Mouse (Mus musculus): ENCODE measurements around the gene Gm39566. TPM values are rescaled to one million over a fixed set of nuclear protein-coding genes. Genes with fewer than 3 reads are reported as not detected.
A peak's percentile ranks its signal among the peaks of the same experiment; 100 is the strongest.

Gene Gm39566
- total RNA-seq, 2 experiments from 2014 or later, result not detected

- intact Hi-C loops (cut with DNase I), result no loop called here
- DNase-seq (ENCODE audit: low spot score in 2 of 2), result no peak
Observed at GRCm38 (mm10) chr11:69801379-69801977, 13.6 kb downstream of the Gm39566 start, which contains the start of gene Fgf11. Fgf11 (minus strand) TSS chr11:69801857.

- intact Hi-C loops (cut with DNase I), result no loop called here
- no peak for DNase-seq (ENCODE audit: low spot score in 2 of 2)
Observed at GRCm38 (mm10) chr11:69800392-69801197, 14.5 kb downstream of the Gm39566 start.

DNA sequence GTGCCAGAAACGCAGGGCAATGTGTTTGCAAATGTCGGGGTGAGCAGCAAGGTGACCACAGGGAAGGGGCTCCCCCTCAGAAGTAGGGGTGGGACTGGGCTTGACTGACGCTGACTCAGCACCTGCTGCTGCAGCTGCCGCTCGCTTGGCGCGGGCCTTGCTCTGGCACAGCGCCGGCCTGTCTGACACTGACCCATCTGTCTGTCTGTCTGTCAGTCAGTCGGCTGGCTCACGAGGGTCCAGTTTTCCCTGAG lies 15.0 kb downstream of the Gm39566 start:
- intact Hi-C loops (cut with DNase I), result no loop called here
- DNase-seq (ENCODE audit: low spot score in 2 of 2), result no peak

- no peak for DNase-seq (ENCODE audit: low spot score in 2 of 2)
- intact Hi-C loops (cut with DNase I), result no loop called here
Observed at GRCm38 (mm10) chr11:69799394-69800137, 15.5 kb downstream of the Gm39566 start.

- DNase-seq (ENCODE audit: low spot score in 2 of 2), result no peak
- intact Hi-C loops (cut with DNase I), result no loop called here
Observed at GRCm38 (mm10) chr11:69797924-69798323, 17.2 kb downstream of the Gm39566 start.

DNA sequence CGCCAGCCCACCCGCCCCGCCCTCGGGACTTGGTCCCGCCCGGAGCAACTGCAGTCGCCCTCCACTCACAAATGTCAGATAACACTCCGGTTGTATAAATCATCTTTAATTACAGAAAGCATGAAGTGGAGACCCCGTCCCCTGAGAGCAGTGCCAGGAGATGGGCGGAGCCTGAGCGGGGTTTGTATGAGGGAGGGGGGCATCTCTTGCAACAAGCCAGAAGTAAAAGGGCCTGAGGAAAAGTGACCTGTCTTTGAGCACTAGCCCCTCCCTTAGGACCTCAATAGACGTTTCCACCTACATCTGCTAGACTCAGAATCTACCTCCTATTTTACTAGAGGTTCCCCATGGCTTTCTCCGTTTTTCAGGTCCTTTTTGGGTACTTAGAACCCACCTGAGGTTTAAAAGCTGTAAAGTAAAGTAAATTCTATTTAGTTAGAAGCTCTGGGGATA lies 19.1 kb downstream of the Gm39566 start:
- no peak for DNase-seq (ENCODE audit: low spot score in 2 of 2)
- intact Hi-C loops (cut with DNase I), result no loop called here

GRCm38 (mm10) chr11:69795168-69795982 lies 19.7 kb downstream of the Gm39566 start, which contains the start of gene Chrnb1:
Chrnb1 (minus strand) TSS chr11:69795943.
- intact Hi-C loops (cut with DNase I), result no loop called here

DNA sequence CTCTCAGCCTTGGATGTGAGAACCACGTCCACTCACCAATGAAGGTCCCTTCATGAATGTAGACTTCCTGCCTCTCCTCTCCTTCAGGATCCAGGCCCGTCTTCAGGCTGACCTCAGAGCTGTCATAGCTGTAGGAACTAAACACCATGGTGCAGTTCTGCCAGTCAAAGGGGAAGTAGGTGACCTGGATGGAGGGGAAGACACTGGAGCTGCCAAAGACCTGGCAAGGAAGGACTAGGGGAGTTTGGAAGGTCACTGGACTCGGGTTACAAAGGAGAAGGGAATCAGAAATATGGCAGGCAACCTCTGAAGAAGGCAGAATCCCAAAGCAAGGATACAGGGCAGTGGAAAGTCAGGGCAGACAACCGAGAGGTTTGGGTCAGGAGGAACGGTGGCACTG lies 21.7 kb downstream of the Gm39566 start:
- DNase-seq (ENCODE audit: low spot score in 2 of 2), result no peak
- intact Hi-C loops (cut with DNase I), result no loop called here

More at GRCm38 (mm10) chr11:69795168-69795982, 19.7 kb downstream of the Gm39566 start, which contains the start of gene Chrnb1:
- DNase-seq (ENCODE audit: low spot score in 2 of 2), result peak; percentile 91 to 96

DNA sequence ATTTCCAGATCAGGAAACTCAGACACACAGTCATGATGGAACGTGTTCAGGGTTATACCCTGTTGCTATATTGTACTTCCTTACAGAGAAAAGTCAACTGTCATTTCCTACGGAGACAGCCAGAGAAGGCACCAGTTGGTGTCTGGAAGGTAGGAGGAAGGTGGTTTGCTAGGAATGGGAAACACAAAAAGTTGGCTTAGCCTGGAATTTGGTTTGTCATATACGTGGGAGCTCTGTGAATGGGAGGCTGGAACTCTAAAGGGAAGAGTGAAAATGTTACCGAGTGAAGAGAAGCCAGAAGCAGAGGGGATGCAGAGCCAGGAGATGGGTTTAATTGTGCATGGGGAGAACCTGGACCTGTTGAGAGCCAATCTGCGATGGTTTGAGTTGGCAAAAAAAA lies 23.7 kb downstream of the Gm39566 start:
- peak in 1 of 2 experiments; percentile 71 for DNase-seq (ENCODE audit: low spot score in 2 of 2)
- intact Hi-C loops (cut with DNase I), result loop anchor here (2.0 kb wide), 1 partner anchor 23 kb away; no protein-coding TSS in a partner anchor

DNA sequence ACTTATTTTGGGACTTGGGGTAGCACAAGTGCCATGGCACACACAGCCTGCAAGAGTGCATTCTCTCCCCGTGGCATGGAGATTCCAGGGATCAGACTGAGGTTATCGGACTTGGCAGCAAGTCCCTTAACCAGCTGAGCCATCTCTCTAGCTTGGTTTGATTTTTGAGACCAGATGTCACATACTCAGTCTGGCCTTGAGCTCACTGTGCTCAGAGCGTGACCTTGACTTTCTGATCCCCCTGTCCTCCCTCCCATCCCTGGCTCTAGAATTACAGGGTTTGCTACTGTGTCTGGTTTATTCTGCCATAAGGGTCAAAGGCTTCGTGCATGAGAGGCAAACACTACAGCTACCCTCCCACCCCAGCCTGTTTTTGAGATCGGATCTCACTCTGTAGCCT lies 25.7 kb downstream of the Gm39566 start:
- intact Hi-C loops (cut with DNase I), result no loop called here
- DNase-seq (ENCODE audit: low spot score in 2 of 2), result no peak

DNA sequence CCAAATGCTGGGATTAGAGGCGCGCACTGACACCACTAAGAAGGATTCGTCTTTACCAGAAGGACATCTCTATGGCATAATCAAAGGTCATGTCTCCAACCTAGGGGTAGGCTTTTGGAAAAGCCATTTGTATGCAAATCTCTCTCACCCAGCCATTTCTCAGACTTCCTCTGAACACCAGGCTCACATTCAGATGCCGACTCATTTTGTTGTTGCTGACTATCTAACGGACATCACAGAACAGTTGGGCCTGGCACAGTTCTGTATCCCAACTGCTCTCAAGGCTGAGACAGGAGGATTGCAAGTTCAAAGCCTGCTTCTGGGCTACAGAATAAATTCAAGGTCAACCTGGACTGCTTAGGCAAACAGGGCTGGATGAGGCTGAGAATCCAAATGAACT lies 27.8 kb downstream of the Gm39566 start:
- DNase-seq (ENCODE audit: low spot score in 2 of 2), result no peak
- intact Hi-C loops (cut with DNase I), result no loop called here

DNA sequence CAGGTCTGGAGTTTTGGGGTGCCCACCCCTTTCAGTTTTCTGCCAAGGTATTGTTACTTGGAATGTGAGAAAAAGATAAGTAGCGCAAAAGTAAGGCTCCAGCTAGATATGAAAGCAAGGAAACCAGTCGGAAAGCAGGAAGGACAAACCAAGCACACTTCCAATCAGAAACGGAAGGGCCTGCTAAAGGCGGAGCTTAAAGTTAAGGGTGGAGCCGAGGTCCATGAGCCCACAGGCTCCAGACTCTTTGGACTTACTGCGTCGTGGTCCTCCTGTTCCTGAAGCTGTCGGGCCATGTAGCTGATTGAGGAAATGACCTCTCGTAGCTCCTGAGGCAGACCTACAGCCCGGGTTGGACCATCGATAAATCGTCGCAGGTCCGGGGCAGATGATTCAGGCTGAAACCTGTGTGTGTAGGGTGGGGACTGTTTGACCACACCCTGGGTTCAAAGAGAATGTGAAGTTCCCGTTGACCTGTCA lies 30.3 kb downstream of the Gm39566 start:
- no peak for DNase-seq (ENCODE audit: low spot score in 2 of 2)
- intact Hi-C loops (cut with DNase I), result no loop called here

- intact Hi-C loops (cut with DNase I), result no loop called here
- DNase-seq (ENCODE audit: low spot score in 2 of 2), result no peak
Observed at GRCm38 (mm10) chr11:69781828-69782227, 33.3 kb downstream of the Gm39566 start.

DNA sequence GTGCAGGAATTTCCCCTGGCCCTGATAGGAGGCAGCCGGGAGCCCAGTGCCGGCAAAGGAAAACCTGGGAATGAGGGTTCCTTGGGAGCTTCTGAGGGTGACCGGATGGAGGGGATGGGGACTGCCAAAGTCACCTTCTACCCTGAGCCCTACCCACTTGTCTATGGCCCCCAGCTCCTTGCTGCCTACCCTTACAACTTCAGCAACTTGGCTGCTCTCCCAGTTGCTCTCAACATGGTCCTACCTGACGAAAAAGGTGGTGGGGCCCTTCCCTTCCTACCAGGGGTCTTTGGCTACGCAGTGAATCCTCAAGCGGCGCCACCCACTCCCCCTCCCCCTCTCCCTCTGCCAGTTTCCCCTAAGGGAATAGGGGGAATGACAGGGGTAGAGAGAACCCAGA lies 36.1 kb downstream of the Gm39566 start:
- DNase-seq (ENCODE audit: low spot score in 2 of 2), result no peak
- intact Hi-C loops (cut with DNase I), result no loop called here

DNA sequence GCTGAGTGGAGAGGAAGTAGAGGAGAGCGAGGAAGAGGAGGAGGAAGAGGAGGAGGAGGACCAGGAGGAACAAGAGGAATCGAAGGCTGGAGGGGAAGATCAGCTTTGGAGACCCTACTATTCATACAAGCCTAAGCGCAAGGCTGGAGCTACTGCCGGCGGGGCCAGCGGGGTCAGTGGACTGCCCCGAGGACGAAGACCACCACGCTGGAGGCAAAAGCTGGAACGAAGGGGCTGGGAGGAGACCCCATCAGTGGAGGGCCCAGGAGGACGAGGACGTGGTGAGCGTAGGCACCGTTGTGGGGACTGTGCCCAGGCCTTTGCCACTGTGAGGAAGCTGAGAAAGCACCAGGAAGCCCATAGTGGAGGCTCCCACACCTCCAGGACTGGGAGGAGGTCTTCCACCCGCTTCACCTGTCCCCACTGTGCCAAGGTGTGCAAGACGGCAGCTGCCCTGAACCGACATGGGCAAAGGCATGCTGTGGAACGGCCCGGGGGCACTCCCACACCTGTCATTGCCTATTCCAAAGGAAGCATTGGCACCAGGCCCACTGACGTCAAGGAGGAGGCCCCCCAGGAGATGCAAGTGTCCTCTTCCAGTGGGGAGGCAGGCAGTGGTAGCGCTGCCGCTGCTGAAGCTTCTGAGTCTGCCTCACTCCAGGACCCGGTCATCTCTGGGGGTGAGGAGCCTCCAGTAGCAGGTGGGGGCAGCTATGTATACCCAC lies 36.7 kb downstream of the Gm39566 start:
- intact Hi-C loops (cut with DNase I), result no loop called here
- DNase-seq (ENCODE audit: low spot score in 2 of 2), result no peak

- no peak for DNase-seq (ENCODE audit: low spot score in 2 of 2)
- intact Hi-C loops (cut with DNase I), result no loop called here
Observed at GRCm38 (mm10) chr11:69777504-69778257, 37.4 kb downstream of the Gm39566 start.

DNA sequence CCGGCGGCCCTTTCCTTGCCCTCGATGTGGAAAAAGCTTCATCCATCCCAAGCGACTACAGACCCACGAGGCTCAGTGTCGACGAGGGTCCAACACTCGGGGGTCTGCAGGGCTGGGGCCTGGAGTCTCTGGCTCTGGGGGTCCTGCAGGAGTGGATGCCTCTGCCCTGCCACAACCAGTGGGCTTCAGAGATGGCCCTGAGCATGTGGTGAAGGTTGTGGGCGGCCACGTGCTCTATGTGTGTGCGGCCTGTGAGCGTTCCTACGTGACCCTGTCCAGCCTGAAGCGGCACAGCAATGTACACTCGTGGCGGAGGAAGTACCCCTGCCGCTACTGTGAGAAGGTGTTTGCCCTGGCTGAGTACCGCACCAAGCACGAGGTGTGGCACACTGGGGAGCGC lies 38.6 kb downstream of the Gm39566 start:
- intact Hi-C loops (cut with DNase I), result no loop called here
- no peak for DNase-seq (ENCODE audit: low spot score in 2 of 2)

- no peak for DNase-seq (ENCODE audit: low spot score in 2 of 2)
- intact Hi-C loops (cut with DNase I), result no loop called here
Observed at GRCm38 (mm10) chr11:69775716-69776115, 39.4 kb downstream of the Gm39566 start.
